Mouse (Mus musculus) erythroblast, embryonic 14.5 days (primary cell): ENCODE data around the gene Synj1. TPM values are rescaled to one million over a fixed set of nuclear protein-coding genes. Genes with fewer than 3 reads are reported as not detected.

Experiments
- H3K27me3 ChIP-seq: 2 replicates; pipeline ENCODE4 v1.6.1; 2012; ENCODE audit warnings: inconsistent platforms; ENCODE audit not compliant: control insufficient read depth
- H3K36me3 ChIP-seq: 2 replicates; pipeline ENCODE4 v1.6.1; 2012; ENCODE audit warnings: mild to moderate bottlenecking, inconsistent platforms; ENCODE audit not compliant: control insufficient read depth
- H3K4me1 ChIP-seq: 2 replicates; pipeline ENCODE4 v1.6.1; 2012; ENCODE audit warnings: inconsistent platforms; ENCODE audit not compliant: control insufficient read depth
- H3K4me3 ChIP-seq: replicated peaks from 2 replicates; pipeline ENCODE3; 2012; ENCODE audit warnings: moderate library complexity, mild to moderate bottlenecking, inconsistent platforms
- H3K9me3 ChIP-seq: 2 replicates; pipeline ENCODE4 v1.6.1; 2012; ENCODE audit warnings: low read length, inconsistent platforms, mixed read lengths; ENCODE audit not compliant: control insufficient read depth
- GATA1 ChIP-seq: IDR thresholded peaks from 2 replicates; pipeline ENCODE4 v1.6.1; 2012; ENCODE audit warnings: low read length, inconsistent platforms, mixed read lengths
- TAL1 ChIP-seq: IDR thresholded peaks from 3 replicates; pipeline ENCODE4 v1.6.1; 2012; ENCODE audit warnings: low read length, inconsistent platforms, mixed read lengths
- polyA plus RNA-seq: library from polyadenylated mRNA; stranded (reverse); fragments of >175 nt; gene quantifications from 2 replicates; pipeline ENCODE4 v1.2.3, GENCODE M21; 2012

The Synj1 gene
- polyA plus RNA-seq, 1 experiment, result 8.8 TPM

- Histone ChIP-seq H3K4me3 (no peak overlapping the region), H3K4me1 (no peaks in the 10 kb centered on the region; the same call in 1 of the 2 replicates), H3K27me3 (peaks cover 12% of the 10 kb centered on the region), H3K9me3 (no peaks in the 10 kb centered on the region), H3K36me3 (no peaks in the 10 kb centered on the region)
- TF ChIP-seq GATA1 (no peak), TAL1 (no peak)
These were observed 95.0 kb downstream of the Synj1 start for GRCm38 (mm10) chr16:90916040-90916481.

- no peaks in the 10 kb centered on the region; the same call in 1 of the 2 replicates for H3K4me1 ChIP-seq
- H3K27me3 ChIP-seq, result peaks cover 9% of the 10 kb centered on the region
- no peak overlapping the region for H3K4me3 ChIP-seq
- TF ChIP-seq TAL1, result no peak
- TF ChIP-seq GATA1, result no peak
- no peaks in the 10 kb centered on the region for H3K9me3 ChIP-seq
- no peaks in the 10 kb centered on the region for H3K36me3 ChIP-seq
These were observed 99.3 kb downstream of the Synj1 start for GRCm38 (mm10) chr16:90911766-90912165.

- TF ChIP-seq GATA1, result no peak
- TF ChIP-seq TAL1, result no peak
- Histone ChIP-seq H3K9me3 (no peaks in the 10 kb centered on the region), H3K4me3 (no peak overlapping the region), H3K4me1 (no peaks in the 10 kb centered on the region; the same call in 1 of the 2 replicates), H3K36me3 (no peaks in the 10 kb centered on the region), H3K27me3 (peaks cover 4% of the 10 kb centered on the region)
These were observed 100.1 kb downstream of the Synj1 start for GRCm38 (mm10) chr16:90910855-90911533.

GRCm38 (mm10) chr16:90907250-90907649 lies 103.9 kb downstream of the Synj1 start:
- Histone ChIP-seq H3K4me3 (no peak overlapping the region), H3K9me3 (no peaks in the 10 kb centered on the region), H3K4me1 (no peaks in the 10 kb centered on the region; the same call in 1 of the 2 replicates), H3K27me3 (peaks cover 4% of the 10 kb centered on the region), H3K36me3 (no peaks in the 10 kb centered on the region)
- TF ChIP-seq GATA1 (no peak), TAL1 (no peak)

- Histone ChIP-seq H3K9me3 (no peaks in the 10 kb centered on the region), H3K27me3 (peaks cover 4% of the 10 kb centered on the region), H3K36me3 (no peaks in the 10 kb centered on the region), H3K4me1 (no peaks in the 10 kb centered on the region), H3K4me3 (no peak overlapping the region)
- TF ChIP-seq GATA1 (no peak), TAL1 (no peak)
These were observed 107.8 kb downstream of the Synj1 start for GRCm38 (mm10) chr16:90903300-90903699.

- Histone ChIP-seq H3K27me3 (peaks cover 4% of the 10 kb centered on the region), H3K36me3 (no peaks in the 10 kb centered on the region), H3K4me3 (no peak overlapping the region), H3K9me3 (no peaks in the 10 kb centered on the region), H3K4me1 (no peaks in the 10 kb centered on the region)
- TF ChIP-seq TAL1 (no peak), GATA1 (no peak)
These were observed 109.7 kb downstream of the Synj1 start for GRCm38 (mm10) chr16:90901364-90901763.

- Histone ChIP-seq H3K4me3 (no peak overlapping the region), H3K27me3 (peaks cover 4% of the 10 kb centered on the region), H3K36me3 (no peaks in the 10 kb centered on the region), H3K9me3 (no peaks in the 10 kb centered on the region), H3K4me1 (no peaks in the 10 kb centered on the region)
- TF ChIP-seq GATA1 (no peak), TAL1 (no peak)
These were observed 111.6 kb downstream of the Synj1 start for GRCm38 (mm10) chr16:90899498-90899897.

- no peaks in the 10 kb centered on the region for H3K36me3 ChIP-seq
- no peaks in the 10 kb centered on the region for H3K9me3 ChIP-seq
- no peaks in the 10 kb centered on the region for H3K27me3 ChIP-seq
- H3K4me1 ChIP-seq, result no peaks in the 10 kb centered on the region
- no peak overlapping the region for H3K4me3 ChIP-seq
- no peak for TF ChIP-seq GATA1
- no peak for TF ChIP-seq TAL1
These were observed 113.5 kb downstream of the Synj1 start for GRCm38 (mm10) chr16:90897651-90898050.

GRCm38 (mm10) chr16:90893792-90894191 lies 117.3 kb downstream of the Synj1 start:
- no peak overlapping the region for H3K4me3 ChIP-seq
- H3K27me3 ChIP-seq, result no peaks in the 10 kb centered on the region
- H3K36me3 ChIP-seq, result no peaks in the 10 kb centered on the region
- H3K9me3 ChIP-seq, result no peaks in the 10 kb centered on the region
- H3K4me1 ChIP-seq, result no peaks in the 10 kb centered on the region
- TF ChIP-seq GATA1, result no peak
- TF ChIP-seq TAL1, result no peak
